Mouse (Mus musculus) neural tube, embryonic 13.5 days (tissue): ENCODE measurements around the gene Brap. TPM values are rescaled to one million over a fixed set of nuclear protein-coding genes. Genes with fewer than 3 reads are reported as not detected.
"Not testable (repeated sequence)": the region's sequence is repeated elsewhere in the genome, so short reads cannot be mapped to it uniquely, and the experiment has no call there.

Source experiments
- ATAC-seq: fragments of 200-750 bp; cut with Nextera tagmentation; 2 replicates; pipeline ENCODE4 v1.8.0; 2017; ENCODE audit warnings: low read depth, mild to moderate bottlenecking, moderate TSS enrichment, moderate library complexity
- H3K27ac ChIP-seq: fragments of 300-500 bp; sonication (generic); replicated peaks from 2 replicates; pipeline ENCODE4 v1.5.1; 2015; ENCODE audit warnings: moderate library complexity, mild to moderate bottlenecking, inconsistent platforms
- H3K27me3 ChIP-seq: fragments of 300-500 bp; sonication (generic); 2 replicates; pipeline ENCODE4 v1.6.1; 2015; ENCODE audit warnings: mild to moderate bottlenecking, inconsistent platforms
- H3K36me3 ChIP-seq: fragments of 300-500 bp; sonication (generic); 2 replicates; pipeline ENCODE4 v1.6.1; 2015; ENCODE audit warnings: mild to moderate bottlenecking, inconsistent platforms
- H3K4me1 ChIP-seq: fragments of 300-500 bp; sonication (generic); replicated peaks from 2 replicates; pipeline ENCODE4 v1.6.1; 2015; ENCODE audit warnings: inconsistent platforms
- H3K4me2 ChIP-seq: fragments of 300-500 bp; sonication (generic); 2 replicates; pipeline ENCODE4 v1.6.1; 2015; ENCODE audit warnings: inconsistent platforms, mild to moderate bottlenecking, moderate library complexity
- H3K4me3 ChIP-seq: fragments of 300-500 bp; sonication (generic); 2 replicates; pipeline ENCODE4 v1.5.1; 2015; ENCODE audit warnings: mild to moderate bottlenecking, inconsistent platforms
- H3K9ac ChIP-seq: fragments of 300-500 bp; sonication (generic); 2 replicates; pipeline ENCODE4 v1.6.1; 2015; ENCODE audit warnings: moderate library complexity, mild to moderate bottlenecking, inconsistent platforms
- H3K9me3 ChIP-seq: fragments of 300-500 bp; sonication (generic); 2 replicates; pipeline ENCODE4 v1.6.1; 2016; ENCODE audit warnings: inconsistent platforms
- WGBS: fragments of 180-500 bp; shearing (Covaris S2); methylation state at CpG from one replicate; pipeline ENCODE4 v1.1.7; 2015; 5-methylcytosine and 5-hydroxymethylcytosine counted together
- polyA plus RNA-seq: library from polyadenylated mRNA; unstranded; fragments of >200 nt; fragmentation: Nextera tagmentation; extraction: Ambion mirVana; gene quantifications from 2 replicates; pipeline ENCODE4 v1.2.1, GENCODE M21; 2015

The Brap gene
- polyA plus RNA-seq, 1 experiment from 2014 or later, result 47.3 TPM

DNA sequence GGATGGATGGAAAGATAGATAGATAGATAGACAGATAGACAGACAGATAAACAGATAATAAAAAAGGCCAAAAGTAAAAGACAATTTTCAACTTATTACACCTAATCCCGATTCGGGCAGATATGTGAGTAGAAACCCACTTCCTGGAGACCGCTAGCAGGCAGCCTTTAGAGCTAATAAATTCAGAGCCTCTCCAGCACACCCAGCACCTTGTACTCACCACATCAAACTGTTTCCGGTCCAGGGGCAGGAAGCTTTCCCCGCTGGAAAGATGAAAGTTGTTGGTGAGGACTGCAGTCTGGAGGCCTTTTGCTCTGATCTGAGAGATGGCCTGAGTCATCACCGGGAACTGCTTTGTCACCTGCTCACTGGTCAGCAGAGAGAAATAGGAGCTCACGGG lies 11.2 kb upstream of the Brap start:
- H3K4me2 ChIP-seq, result no peak overlapping the region
- no peaks in the 10 kb centered on the region for H3K27me3 ChIP-seq
- H3K4me1 ChIP-seq, result no peaks in the 10 kb centered on the region
- H3K4me3 ChIP-seq, result no peak overlapping the region
- H3K9ac ChIP-seq, result no peak overlapping the region
- ATAC-seq, result no peak
- WGBS, result 82% methylated on average over 7 of the region's 7 CpGs
- no peaks in the 10 kb centered on the region for H3K9me3 ChIP-seq
- no peaks in the 10 kb centered on the region for H3K36me3 ChIP-seq
- H3K27ac ChIP-seq, result no peak overlapping the region

DNA sequence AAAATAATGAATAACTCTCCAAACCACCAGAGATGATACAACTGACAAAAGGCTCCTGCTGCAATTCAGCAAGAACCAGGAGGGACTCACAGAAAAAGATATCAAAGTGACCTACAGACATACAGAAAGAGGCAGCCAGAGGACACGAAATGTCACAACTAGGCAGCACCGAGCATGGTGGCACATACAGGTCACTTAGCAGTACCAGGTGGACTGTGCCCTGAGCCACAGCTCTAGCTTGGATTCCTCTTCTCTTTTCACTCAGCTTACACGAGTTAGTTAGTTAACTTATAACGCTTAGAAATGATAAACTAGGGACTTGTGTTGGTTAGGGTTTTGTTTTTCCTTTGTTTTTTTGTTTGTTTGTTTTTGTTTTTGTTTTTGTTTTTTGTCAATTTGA lies 5.8 kb upstream of the Brap start:
- no peaks in the 10 kb centered on the region for H3K27me3 ChIP-seq
- no peaks in the 10 kb centered on the region for H3K9me3 ChIP-seq
- H3K9ac ChIP-seq, result no peak overlapping the region
- no peak for ATAC-seq
- H3K4me2 ChIP-seq, result no peak overlapping the region
- no peaks in the 10 kb centered on the region for H3K36me3 ChIP-seq
- 77% methylated on average over 4 of the region's 4 CpGs for WGBS
- no peak overlapping the region for H3K27ac ChIP-seq
- no peak overlapping the region for H3K4me3 ChIP-seq
- peaks cover 2% of the 10 kb centered on the region for H3K4me1 ChIP-seq

DNA sequence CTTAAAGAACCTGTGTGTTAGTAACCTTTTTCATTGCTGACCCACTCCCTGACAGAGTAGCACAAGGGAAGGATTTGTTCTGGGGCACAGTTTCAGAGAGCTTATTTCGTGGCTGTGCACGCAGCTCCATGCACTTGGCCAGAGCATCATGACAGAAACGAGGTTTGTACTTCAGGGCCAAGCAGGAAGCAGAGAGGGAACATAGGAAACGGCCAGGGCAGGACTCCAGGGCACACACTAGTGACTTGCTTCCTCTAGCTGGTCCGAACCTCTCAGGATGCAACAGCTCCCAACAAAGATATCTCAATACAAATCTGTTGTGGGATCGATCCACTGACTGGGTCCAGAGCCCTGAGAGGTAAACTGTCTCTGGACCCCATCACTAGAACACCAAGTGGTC lies 3.5 kb upstream of the Brap start:
- ATAC-seq, result not testable (repeated sequence)
- 85% methylated on average over 6 of the region's 6 CpGs for WGBS

DNA sequence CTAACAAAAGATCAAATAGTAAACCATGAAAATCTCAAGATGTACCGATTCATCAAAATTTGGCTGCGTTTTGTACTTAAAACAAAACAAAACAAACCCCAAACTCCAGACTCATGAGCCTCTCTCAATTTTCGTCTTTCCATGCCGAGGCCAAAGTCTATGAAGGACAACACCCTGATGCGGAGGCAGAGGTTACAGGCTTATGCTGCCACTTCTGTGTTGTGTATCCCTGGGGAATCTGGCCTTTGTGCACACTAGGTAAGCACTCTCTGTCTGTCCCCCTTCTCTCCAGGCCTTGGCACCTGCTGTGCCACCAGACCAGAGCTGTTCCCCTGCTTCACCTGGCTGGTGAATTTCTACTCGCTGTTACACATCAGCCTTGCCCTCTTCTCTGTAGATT lies 2.7 kb upstream of the Brap start:
- H3K4me1 ChIP-seq, result peaks cover 24% of the 10 kb centered on the region
- not testable (repeated sequence) for H3K4me3 ChIP-seq, H3K27me3 ChIP-seq, H3K9me3 ChIP-seq, H3K9ac ChIP-seq, H3K27ac ChIP-seq, H3K36me3 ChIP-seq, ATAC-seq, H3K4me2 ChIP-seq
- WGBS, result 92% methylated on average over 6 of the region's 6 CpGs

More for the DNA sequence above, 3.5 kb upstream of the Brap start:
- H3K27ac ChIP-seq, H3K4me3 ChIP-seq, H3K9ac ChIP-seq, H3K4me2 ChIP-seq, H3K27me3 ChIP-seq, H3K36me3 ChIP-seq, H3K9me3 ChIP-seq: not testable (repeated sequence)
- H3K4me1 ChIP-seq, result peaks cover 16% of the 10 kb centered on the region

DNA sequence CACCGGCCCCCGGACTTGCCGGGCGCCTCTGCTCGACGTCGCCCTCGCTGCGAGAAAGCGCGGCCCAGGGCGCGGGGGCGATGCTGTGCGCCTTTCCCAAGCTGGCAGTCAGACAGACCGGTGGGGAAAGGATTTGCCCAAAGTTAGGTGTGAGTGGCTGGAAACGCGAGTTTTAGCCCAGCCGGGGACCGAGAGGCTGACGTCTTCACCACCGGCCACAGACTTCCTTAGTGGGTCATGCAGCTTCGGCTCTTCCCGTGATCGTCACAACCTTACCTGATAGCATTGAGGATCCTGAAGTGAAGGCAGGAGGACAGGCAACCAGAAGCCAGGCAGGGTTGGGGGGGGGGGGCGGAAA lies 513 bp downstream of the Brap start:
- Histone ChIP-seq H3K4me1 (peaks cover 24% of the 10 kb centered on the region), H3K4me2 (peak overlapping the region; percentile 88), H3K4me3 (peak overlapping the region; percentile 86), H3K27me3 (no peaks in the 10 kb centered on the region), H3K27ac (peak overlapping the region; percentile 63), H3K9ac (peak overlapping the region; percentile 90), H3K9me3 (no peaks in the 10 kb centered on the region), H3K36me3 (peaks cover 32% of the 10 kb centered on the region)
- ATAC-seq, result 0 out of 2 replicates have a peak, but pooled peaks have one; percentile 25
- under 1% methylated on average over 26 of the region's 26 CpGs for whole genome bisulfite sequencing

DNA sequence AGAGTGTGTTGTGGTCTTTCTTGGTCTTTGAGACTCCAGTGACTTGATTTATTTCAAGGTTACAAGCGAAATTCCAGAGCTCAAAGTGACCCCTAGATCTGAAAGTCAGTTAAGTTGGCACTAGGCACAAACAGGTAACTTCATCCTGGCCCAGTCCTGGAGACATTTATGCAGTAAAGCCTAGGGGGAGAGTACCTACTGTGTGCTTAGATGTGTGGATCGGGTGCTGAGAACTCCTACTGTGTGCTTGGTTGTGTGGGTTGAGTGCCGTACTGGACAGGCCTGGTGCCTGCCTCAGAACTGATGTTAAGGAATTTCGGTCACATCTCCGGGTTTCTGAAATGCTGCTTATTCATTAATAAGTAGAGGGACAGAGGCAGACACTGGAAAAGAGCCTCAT lies 1.1 kb downstream of the Brap start:
- Histone ChIP-seq H3K27me3 (no peaks in the 10 kb centered on the region), H3K4me2 (peak overlapping the region; percentile 88), H3K4me1 (peaks cover 24% of the 10 kb centered on the region), H3K27ac (no peak overlapping the region), H3K4me3 (peak overlapping the region; percentile 86), H3K9me3 (no peaks in the 10 kb centered on the region), H3K9ac (peak overlapping the region; percentile 90), H3K36me3 (peaks cover 39% of the 10 kb centered on the region)
- no peak for ATAC-seq
- 85% methylated on average over 5 of the region's 5 CpGs for WGBS

DNA sequence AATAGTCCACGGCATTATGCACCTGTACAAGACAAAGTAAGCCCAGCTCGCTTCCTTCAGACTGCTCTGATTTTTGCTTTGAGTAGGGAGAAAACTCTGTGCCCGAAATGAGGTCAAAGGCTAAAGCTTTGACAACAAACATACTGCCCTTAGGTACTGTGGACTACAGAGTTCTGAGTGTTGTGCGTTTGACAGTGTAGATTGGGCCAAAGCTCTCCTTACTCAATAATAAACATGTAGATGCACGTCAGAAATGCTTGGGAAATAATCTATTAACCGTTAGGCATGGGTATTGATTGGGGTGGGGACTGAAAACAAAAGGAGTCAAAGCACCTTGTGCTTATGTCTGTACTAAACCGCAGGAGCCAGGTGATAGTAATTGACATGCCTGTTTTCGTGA lies 3.1 kb downstream of the Brap start:
- H3K27ac ChIP-seq, result no peak overlapping the region
- H3K4me2 ChIP-seq, result no peak overlapping the region
- H3K36me3 ChIP-seq, result peaks cover 57% of the 10 kb centered on the region
- H3K9ac ChIP-seq, result no peak overlapping the region
- H3K27me3 ChIP-seq, result no peaks in the 10 kb centered on the region
- peaks cover 24% of the 10 kb centered on the region for H3K4me1 ChIP-seq
- no peak overlapping the region for H3K4me3 ChIP-seq
- 93% methylated on average over 8 of the region's 8 CpGs for WGBS
- H3K9me3 ChIP-seq, result no peaks in the 10 kb centered on the region
- no peak for ATAC-seq

DNA sequence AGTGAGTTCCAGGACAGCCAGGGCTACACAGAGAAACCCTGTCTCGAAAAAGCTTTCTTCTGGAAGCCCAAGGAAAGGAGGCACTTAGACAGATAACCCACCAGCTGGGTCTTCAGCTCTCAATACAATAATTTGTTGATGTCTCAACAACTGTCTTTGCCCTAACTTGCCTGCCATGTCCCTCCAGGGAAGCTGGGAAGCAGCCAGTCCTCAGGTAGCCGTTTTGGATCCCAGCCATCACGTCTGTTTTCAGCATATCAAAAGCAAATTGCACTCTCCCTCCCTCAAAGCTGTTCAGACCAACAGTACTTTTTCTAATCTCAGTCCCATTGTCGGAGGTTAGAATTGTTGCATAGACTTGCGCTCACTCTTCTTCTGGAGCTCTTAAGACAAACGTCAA lies 3.7 kb downstream of the Brap start:
- Histone ChIP-seq H3K27me3 (no peaks in the 10 kb centered on the region), H3K27ac (no peak overlapping the region), H3K4me1 (peaks cover 24% of the 10 kb centered on the region), H3K36me3 (peaks cover 64% of the 10 kb centered on the region), H3K9me3 (no peaks in the 10 kb centered on the region), H3K4me2 (no peak overlapping the region), H3K4me3 (no peak overlapping the region), H3K9ac (no peak overlapping the region)
- no peak for ATAC-seq
- WGBS, result 88% methylated on average over 6 of the region's 6 CpGs

DNA sequence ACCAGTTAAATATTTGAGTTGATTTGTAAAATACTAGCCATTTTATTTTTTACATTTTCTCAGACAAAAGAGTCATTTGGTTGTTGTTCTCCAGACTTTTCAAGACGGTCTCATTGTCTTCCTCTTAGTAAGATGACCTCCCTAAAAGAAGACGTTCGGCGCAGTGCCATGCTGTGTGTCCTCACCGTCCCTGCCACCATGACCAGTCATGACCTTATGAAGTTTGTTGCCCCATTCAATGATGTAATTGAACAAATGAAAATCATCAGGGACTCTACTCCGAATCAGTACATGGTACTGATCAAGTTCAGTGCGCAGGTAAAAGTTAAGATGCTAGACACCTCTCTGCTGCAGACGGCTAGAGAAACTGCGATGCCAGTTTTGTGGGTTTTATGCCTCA lies 4.6 kb downstream of the Brap start:
- Histone ChIP-seq H3K4me3 (no peak overlapping the region), H3K4me1 (peaks cover 18% of the 10 kb centered on the region), H3K4me2 (no peak overlapping the region), H3K27ac (no peak overlapping the region), H3K36me3 (peaks cover 71% of the 10 kb centered on the region), H3K9me3 (no peaks in the 10 kb centered on the region), H3K9ac (no peak overlapping the region), H3K27me3 (no peaks in the 10 kb centered on the region)
- 94% methylated on average over 9 of the region's 9 CpGs for WGBS
- no peak for ATAC-seq

DNA sequence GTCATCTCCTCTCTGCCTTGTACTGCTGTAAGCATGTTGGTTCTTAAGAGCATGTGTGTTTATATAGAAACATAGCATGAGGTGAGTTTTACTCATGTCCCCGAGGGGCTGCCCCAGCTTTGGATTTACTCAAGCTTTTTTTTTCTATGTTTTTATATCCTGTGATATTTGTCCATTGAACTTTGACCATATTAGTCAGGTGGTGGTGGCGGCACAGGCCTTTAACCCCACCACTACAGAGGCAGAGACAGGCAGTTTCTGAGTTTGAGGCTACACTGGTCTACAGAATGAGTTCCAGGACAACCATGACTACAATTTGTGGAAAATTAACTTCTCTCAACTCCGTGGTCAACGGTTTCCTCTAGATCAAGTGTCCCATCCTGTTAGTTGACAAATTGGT lies 6.7 kb downstream of the Brap start:
- H3K27me3 ChIP-seq, result no peaks in the 10 kb centered on the region
- no peak for ATAC-seq
- H3K27ac ChIP-seq, result no peak overlapping the region
- no peak overlapping the region for H3K4me2 ChIP-seq
- peaks cover 87% of the 10 kb centered on the region for H3K36me3 ChIP-seq
- no peak overlapping the region for H3K9ac ChIP-seq
- H3K9me3 ChIP-seq, result no peaks in the 10 kb centered on the region
- peaks cover 6% of the 10 kb centered on the region for H3K4me1 ChIP-seq
- 95% methylated on average over 4 of the region's 4 CpGs for WGBS
- no peak overlapping the region for H3K4me3 ChIP-seq

DNA sequence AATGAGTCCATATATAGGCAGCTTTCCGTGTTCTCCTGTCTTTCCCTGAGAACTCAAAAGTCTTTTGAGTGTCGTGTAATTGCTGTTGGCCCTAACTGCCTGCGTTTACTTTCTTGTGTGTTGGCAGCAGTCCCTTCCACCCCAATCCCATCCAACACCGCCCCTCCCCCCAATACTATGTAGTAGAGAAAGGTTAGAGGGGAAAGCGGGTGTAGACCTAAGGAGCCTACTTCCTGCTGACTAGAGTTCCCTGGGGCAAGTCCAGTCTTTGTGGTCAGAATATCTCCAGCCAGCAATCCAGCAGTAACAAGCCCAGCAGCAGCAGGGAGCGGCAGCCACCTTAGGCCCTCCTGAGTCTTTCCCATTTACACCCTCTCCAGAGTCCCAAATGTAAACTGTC lies 8.0 kb downstream of the Brap start:
- Histone ChIP-seq H3K9ac (no peak overlapping the region), H3K27ac (no peak overlapping the region), H3K4me3 (no peak overlapping the region), H3K9me3 (no peaks in the 10 kb centered on the region), H3K36me3 (peaks cover 90% of the 10 kb centered on the region), H3K4me2 (no peak overlapping the region), H3K4me1 (no peaks in the 10 kb centered on the region), H3K27me3 (no peaks in the 10 kb centered on the region)
- 85% methylated on average over 6 of the region's 6 CpGs for WGBS
- no peak for ATAC-seq

DNA sequence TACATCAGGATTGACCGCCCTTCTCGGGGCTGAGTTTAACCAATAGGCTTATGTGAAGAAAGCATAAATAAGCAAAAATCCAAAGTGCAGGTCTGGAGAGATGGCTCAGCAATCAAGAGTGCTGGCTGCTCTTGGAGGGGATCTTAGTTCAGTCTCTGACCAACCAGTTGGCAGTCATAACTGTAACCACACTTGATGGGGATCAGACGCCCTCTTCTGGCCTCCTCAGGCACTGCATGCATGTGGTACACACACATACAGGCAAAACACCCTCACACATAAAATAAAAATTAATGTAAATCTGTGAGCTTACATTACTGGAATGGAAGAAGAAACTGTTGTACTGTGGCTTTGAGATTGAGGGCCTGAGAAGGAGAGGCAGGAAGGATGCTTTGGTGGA lies 10.0 kb downstream of the Brap start:
- H3K27me3 ChIP-seq, result no peaks in the 10 kb centered on the region

DNA sequence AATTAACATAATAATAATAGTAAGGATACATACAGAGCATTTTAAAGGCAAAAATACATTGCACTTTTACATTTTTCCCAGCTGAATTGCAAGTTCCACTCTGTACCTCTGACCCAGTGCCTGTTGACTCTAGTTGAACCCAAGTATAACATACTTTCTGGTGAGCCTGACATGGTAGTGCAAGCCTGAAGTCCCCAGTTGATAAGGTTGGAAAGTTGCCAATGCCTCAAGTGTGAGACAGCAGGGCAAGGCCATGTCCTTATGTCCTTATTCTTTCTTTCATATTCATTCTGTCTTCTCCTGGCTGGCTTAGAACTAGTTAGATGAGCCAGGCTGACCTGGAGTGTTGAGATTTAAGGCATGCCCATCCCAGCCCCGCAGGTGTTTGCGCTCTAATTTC lies 21.9 kb downstream of the Brap start:
- no peaks in the 10 kb centered on the region for H3K9me3 ChIP-seq
- no peaks in the 10 kb centered on the region for H3K27me3 ChIP-seq
- no peak overlapping the region for H3K9ac ChIP-seq
- no peak overlapping the region for H3K4me2 ChIP-seq
- no peaks in the 10 kb centered on the region for H3K4me1 ChIP-seq
- H3K36me3 ChIP-seq, result peaks cover 97% of the 10 kb centered on the region
- WGBS, result 91% methylated on average over 2 of the region's 2 CpGs
- no peak overlapping the region for H3K27ac ChIP-seq
- H3K4me3 ChIP-seq, result no peak overlapping the region
- ATAC-seq, result no peak

More for the DNA sequence above, 10.0 kb downstream of the Brap start:
- no peak for ATAC-seq
- WGBS, result 80% methylated on average over 3 of the region's 3 CpGs
- Histone ChIP-seq H3K27ac (no peak overlapping the region), H3K4me1 (no peaks in the 10 kb centered on the region), H3K9me3 (no peaks in the 10 kb centered on the region), H3K4me3 (no peak overlapping the region), H3K36me3 (peaks cover 90% of the 10 kb centered on the region), H3K9ac (no peak overlapping the region), H3K4me2 (no peak overlapping the region)
